Mouse (Mus musculus): ENCODE measurements around the gene Sdc3.
A peak's percentile ranks its signal among the peaks of the same experiment; 100 is the strongest.

Gene Sdc3

GRCm38 (mm10) chr4:130820594-130821255 is 28.4 kb downstream of the Sdc3 start:
- no peak for DNase-seq (ENCODE audit: extremely low read depth, low read depth)

- no peak for DNase-seq (ENCODE audit: extremely low read depth, low read depth)
Measured at GRCm38 (mm10) chr4:130828851-130829673, 36.7 kb downstream of the Sdc3 start.

DNA sequence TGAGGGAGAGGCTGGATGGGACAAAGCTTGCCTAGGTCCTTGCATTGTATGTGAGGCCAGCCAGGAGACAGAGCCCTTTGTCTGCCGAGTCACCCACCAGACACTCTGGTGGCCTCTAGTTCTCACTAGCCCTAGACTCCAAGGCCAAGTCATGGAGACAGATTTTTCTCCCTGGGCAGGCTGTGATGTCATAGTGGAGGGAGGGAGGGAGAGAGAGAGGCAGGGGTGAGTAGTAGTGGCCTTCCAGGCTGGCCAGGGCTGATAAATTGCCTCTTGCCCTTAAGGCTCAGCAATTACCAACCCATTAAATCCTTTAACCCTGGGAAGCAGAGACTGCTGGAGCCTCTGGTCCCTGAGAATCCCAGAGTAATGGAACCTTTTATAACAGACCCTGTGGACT is 41.8 kb downstream of the Sdc3 start:
- no peak for DNase-seq (ENCODE audit: extremely low read depth, low read depth)

- no peak for DNase-seq (ENCODE audit: extremely low read depth, low read depth)
Measured at GRCm38 (mm10) chr4:130835550-130835949, 43.2 kb downstream of the Sdc3 start.

DNA sequence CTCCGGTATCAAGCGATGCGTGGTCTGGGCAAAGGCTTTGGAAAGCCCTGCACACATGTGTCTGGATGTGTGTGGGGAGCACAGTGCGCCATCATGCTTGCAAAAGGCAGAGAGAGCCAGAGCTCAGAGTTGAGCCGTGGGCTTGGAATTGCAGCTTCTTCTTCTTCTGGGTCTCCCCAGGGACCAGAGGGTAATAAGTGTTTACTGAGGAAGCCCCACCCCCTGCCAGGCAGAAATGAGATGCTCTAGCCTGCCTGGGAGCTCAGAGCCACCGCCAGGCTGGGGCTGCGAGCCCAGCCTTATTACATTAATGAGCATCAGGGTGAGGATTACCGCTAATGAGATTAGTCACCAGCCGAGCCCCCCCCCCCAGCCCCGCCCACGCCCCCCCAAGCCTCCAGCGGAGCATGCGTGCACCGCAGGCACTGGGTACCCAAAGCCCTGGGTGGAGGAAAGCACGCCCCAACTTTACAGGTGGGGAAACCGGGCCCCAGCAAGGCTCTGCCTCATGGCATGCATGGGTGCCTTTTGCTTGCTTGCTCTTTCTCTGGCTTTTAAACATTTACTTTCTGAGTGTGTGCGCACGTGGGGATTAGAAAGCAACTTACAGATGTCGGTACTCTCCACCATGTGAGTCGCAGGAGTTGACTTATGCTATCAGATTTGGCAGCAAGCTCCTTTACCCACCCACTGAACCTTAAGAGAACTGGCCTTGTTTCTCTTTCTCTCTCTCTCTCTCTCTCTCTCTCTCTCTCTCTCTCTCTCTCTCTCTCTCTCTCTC is 44.1 kb downstream of the Sdc3 start:
- no peak for DNase-seq (ENCODE audit: extremely low read depth, low read depth)

- no peak for DNase-seq (ENCODE audit: extremely low read depth, low read depth)
Measured at GRCm38 (mm10) chr4:130838585-130838984, 46.2 kb downstream of the Sdc3 start.

DNA sequence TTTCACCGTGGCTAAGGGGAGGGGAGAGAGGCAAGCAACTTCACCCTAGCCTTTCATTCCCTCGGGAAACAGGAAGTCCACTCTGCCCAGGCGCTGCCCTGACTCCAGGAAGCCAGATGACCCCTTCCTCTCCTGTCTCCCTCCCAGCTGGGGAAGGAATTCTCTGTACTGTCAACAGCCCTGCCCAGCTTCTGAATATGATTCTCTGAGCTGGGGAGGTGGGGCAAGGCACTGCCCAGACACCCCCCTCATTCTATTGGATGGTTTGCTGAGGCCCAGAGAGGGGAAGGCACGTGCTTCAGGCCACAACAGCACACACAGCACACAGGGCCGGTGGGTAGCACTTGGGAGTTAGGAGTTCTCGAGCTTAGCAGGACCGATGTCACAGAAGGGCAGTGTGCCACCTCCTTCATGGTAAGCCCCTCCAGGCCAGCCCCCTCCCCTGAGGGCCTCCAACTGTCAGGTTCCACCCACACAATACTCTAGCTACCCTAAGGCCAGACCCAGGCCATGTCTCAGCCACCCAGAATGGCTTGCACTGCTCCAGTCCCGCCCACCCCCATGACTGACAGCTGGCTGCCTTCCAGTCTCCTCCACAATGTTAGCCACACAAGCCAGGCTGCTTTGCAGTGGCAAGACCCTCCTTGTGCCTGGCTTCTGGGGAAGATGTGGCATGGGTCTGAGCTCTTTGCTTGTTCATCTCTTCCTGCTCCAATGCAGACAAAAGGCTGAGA is 48.9 kb downstream of the Sdc3 start:
- DNase-seq (ENCODE audit: extremely low read depth, low read depth): no peak

GRCm38 (mm10) chr4:130848814-130849213 is 56.5 kb downstream of the Sdc3 start:
- no peak for DNase-seq (ENCODE audit: extremely low read depth, low read depth)

DNA sequence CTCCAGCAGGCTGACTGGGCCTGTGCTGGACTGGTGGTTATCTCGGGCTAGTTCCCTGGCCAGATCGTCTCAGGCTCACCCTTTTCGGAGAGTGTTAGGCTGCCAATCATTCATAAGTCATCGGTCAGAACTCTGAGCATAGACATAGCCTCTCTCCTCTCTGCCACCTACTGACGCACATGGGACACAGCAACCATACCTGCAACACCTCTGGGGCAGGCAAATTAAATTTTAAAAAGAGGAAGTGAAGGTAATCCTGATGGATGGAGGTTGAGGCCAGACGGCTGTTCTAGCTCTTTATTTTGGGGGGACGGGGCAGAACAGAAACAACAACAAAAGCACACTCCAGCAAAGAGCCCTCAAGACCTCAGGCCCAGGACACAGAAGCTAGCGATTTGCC is 65.3 kb downstream of the Sdc3 start:
- DNase-seq (ENCODE audit: extremely low read depth, low read depth): peak; percentile 7

DNA sequence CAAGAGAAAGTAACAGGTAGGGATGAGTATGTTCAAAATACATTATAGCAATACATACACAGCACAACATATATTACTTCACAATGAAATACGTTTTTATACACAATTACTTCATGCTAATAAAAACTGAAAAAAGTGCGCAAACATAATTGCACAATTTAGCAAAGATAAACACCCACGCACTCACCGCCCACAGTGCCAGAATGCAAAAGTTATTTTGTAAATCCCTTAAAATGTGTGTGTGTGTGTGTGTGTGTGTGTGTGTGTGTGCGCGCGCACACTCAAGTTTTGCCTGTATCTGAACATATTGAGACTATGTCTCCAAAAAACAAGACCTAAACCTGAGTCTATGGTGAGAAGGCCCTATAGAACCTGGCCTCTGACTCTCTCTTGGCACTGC is 66.5 kb downstream of the Sdc3 start:
- no peak for DNase-seq (ENCODE audit: extremely low read depth, low read depth)

DNA sequence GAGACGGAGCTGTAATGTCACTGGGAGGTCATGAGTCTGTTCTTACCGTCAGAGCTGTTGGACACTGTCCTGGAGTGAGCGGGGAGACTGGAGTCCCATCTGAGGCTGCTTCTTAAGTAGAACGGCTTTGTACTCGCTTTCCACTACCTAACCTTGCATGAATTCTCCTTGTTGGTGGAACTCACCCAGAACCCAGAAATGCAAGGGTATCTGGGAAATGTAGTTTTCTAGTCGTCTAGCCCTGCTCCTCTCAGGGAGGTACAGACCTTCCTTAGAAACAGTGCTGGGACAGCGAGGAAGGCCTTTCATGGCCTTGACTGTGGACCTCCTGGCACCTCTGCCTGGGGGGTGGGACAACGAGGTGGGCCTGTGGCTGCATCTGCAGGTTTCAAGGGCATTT is 67.1 kb downstream of the Sdc3 start:
- no peak for DNase-seq (ENCODE audit: extremely low read depth, low read depth)

- no peak for DNase-seq (ENCODE audit: extremely low read depth, low read depth)
Measured at GRCm38 (mm10) chr4:130860902-130861652, 68.7 kb downstream of the Sdc3 start.

DNA sequence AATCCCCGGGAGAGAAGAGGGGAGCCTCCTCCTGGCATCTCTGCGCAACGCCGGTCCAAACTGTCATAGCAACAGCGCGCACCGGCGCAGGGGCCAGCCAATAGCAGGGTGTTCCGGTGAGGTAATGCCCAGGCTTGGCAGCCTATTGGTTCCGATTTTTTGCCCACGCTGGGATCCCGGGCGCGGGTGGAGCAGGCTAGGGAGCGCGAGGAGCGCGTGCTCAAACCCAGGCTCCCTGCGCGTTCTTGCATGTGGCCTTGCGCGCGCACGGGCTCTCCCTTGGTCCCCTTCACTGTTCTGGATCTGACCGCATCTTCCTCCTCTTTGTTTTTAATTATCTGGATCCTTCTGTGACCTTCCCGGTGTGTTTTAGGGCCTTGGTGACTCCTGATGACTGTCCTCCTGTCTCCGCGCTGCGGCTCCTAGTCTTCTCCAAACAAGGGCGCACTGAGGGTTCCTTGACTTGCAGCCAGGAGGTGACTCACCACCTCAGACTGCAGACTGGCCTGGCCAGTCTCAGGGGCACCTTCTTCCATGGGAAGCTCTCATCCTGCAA is 69.4 kb downstream of the Sdc3 start:
- no peak for DNase-seq (ENCODE audit: extremely low read depth, low read depth)

DNA sequence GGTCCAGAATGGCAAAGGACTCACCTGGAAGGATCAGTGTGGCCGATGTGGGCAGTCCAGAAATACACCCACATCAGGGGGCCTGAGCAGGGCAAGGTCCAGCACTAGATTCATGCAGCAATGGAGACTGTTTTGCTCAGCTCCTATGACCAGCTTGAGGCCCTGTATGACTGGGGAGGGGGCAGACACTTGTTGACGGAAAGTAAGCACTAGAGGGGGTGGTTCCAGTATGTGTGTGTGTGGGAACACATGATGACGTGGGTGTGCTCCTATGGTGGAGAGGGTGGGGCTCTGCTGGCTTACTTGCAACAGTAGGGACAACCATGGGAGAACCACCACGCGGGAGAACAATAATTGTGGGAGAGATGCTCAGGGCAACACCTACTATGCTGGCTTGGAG is 70.2 kb downstream of the Sdc3 start:
- DNase-seq (ENCODE audit: extremely low read depth, low read depth): no peak

GRCm38 (mm10) chr4:130865460-130865859 is 73.1 kb downstream of the Sdc3 start:
- no peak for DNase-seq (ENCODE audit: extremely low read depth, low read depth)

DNA sequence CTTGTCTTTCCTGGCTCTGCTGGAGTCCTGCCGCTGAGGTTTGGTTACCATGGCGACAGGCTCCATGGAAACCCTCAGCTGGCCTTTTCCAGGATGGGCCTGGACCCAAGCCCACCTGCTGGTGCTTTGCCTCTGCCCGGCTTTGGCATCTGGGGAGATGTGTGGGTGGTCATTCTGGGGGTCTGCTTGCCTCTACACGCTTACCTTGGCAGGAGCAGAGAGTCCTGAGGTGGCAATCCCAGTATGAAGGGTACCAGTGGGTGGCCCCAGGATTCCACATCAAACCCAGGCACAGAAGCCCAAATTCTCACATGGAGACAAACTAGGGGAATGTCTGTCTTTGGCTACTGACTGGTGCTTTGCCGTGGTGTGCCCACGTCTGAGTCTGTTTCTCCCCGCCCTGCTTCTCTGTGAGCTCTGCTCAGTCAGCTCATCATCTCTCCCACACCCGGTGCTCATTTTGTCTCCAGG is 73.6 kb downstream of the Sdc3 start:
- no peak for DNase-seq (ENCODE audit: extremely low read depth, low read depth)

DNA sequence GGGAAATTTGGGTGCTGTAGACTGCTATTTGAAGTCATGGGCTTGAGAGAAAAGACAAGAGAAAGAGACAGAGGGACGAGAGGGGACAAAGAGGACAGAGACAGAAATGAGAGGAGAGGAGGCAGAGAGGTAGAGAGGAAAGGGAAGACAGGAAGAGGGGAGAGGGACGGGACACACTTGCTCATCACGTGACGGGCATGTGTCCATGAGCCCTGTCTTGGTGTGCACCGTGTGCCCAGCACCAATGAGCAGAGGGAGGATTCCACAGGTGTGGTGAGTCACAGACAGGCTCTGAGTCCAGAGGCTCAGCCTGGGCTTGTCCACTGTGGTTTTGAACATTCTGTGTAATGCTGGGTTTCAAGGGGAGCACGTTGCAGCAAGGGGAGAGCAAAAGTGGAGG is 75.6 kb downstream of the Sdc3 start:
- no peak for DNase-seq (ENCODE audit: extremely low read depth, low read depth)

DNA sequence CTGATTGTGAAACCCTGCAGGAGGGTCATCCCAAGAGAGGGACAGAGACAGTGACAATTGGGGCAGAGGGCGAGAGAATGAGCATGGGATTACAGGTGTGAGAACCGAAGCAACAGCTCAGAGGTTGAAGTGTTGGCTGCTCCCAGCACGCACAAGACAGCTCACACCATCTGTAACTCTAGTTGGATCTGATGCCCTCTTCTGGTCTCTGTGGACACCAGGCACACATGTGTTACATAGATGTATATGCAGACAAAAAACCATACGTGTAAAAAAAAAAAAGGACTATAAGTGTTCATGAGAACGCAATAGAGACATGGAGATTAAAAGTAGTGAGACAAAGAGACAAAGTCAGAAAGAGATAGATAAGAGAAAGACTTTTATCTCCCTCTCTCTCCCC is 76.5 kb downstream of the Sdc3 start:
- no peak for DNase-seq (ENCODE audit: extremely low read depth, low read depth)

DNA sequence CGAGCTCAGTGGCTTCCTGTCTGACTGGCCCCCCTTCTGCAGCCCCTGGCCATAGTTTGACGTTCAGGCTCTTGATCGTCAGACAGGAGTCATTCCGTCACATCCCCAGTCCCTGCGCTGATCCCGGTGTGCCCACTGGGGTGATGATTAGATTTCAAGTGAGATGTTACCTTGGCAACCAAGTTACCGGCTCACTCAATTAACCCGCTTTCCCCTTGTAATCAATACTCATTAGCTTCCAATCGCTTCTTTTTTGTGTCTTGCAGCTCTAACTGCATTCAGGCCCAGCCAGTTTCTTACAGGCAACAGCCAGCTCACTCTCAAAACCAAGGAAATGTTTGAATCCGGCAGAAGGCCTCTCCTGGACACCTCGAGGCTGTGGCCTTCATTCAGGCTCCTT is 80.1 kb downstream of the Sdc3 start:
- DNase-seq (ENCODE audit: extremely low read depth, low read depth): no peak

GRCm38 (mm10) chr4:130873440-130873839 is 81.1 kb downstream of the Sdc3 start:
- no peak for DNase-seq (ENCODE audit: extremely low read depth, low read depth)

Measured in MEL-GATA-1-ER (cell line).